Mouse (Mus musculus) fat pad, adult 2 months (tissue): ENCODE measurements around the gene Lamb3.

Experiments used
- DNase-seq: peaks from one replicate; pipeline ENCODE4 v3.0.0-alpha.2; 2011; ENCODE audit warnings: low read depth, low spot score; ENCODE audit errors: extremely low read depth

The Lamb3 gene

GRCm38 (mm10) chr1:193200640-193201382 is 6.7 kb upstream of the Lamb3 start:
- DNase-seq: no peak

- no peak for DNase-seq
Measured at GRCm38 (mm10) chr1:193201383-193201778, 6.1 kb upstream of the Lamb3 start, which contains the start of gene Traf3ip3. Traf3ip3 (minus strand) TSS chr1:193201703.

- DNase-seq: no peak
Measured at GRCm38 (mm10) chr1:193203821-193204220, 3.7 kb upstream of the Lamb3 start.

- DNase-seq: no peak
Measured at GRCm38 (mm10) chr1:193205431-193205830, 2.1 kb upstream of the Lamb3 start.

DNA sequence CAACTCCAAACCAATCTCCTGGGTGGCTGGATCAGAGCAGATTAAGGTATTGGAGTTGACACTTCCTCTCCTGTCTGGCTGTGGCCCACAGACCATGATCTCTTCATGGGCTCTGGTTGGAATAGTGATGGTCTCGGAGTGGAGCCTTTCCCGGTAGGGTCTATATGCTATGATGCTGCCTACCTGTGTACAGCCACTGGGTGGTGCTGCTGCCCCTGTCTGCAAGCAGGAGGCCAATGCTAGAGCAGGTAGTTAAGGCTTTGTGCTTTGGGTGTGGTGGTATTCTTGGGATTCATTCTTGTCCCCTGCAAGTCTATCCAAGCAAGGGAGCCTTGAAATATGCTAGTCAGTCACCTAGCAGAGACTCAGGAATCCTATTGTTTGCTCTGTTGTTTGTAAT is 679 bp downstream of the Lamb3 start:
- no peak for DNase-seq

DNA sequence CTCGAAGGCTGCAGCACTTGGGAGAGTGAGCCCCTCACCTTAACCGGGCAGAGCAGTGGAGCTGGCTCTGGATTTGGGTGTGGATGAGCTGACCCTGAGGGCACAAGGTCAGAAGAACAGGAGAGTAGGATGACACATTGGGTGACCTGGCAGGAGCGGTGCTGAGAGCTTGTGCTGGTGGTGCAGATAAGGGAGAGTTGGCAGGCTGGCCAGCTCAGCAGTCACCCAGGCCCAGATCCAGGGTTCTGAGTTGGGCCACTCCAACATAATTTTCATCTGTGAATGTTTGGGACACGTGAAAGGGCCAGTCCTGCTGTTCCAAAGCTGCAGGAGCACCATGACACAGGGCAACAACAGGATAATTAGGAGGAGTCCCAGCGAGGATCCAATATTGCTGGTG is 3.9 kb downstream of the Lamb3 start:
- DNase-seq: no peak

- DNase-seq: no peak
Measured at GRCm38 (mm10) chr1:193214053-193214452, 6.6 kb downstream of the Lamb3 start.

DNA sequence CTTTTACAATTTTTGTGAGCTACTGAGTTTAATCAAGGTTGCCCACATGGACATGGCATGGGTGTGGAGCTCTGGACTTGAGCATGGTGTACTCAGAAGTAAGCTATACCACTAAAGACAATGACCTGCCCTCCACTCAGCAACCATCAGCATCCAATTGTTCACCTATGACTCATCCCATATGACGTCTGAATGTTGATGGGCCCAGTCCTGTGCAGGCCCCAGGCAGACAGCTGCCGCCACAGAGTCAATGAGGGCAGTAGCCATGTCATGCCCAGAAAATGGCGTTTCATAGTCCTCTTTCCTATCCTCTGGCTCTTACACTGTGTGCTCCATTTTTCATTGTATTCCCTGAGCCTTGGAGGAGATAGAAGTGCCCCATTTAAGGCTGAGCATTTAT is 8.5 kb downstream of the Lamb3 start:
- no peak for DNase-seq

DNA sequence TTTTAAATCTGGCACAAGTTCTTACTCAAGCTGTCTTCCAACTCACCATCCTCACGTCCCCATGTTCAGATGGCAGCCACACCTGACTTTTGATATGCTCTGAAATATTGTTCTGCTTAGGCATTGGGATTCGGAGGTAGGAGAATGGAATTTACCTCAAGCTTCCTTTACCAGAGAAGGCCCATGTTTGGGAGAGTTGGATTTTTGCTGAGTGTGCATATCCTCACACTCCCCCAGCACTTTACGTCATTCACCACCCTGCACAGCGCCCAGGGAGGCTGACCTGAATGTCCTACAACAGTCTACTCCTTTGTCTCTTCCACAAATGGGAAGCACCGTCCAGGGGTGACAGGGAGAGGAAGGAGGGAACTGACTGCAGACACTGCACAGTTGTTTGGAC is 12.9 kb downstream of the Lamb3 start:
- DNase-seq: no peak

DNA sequence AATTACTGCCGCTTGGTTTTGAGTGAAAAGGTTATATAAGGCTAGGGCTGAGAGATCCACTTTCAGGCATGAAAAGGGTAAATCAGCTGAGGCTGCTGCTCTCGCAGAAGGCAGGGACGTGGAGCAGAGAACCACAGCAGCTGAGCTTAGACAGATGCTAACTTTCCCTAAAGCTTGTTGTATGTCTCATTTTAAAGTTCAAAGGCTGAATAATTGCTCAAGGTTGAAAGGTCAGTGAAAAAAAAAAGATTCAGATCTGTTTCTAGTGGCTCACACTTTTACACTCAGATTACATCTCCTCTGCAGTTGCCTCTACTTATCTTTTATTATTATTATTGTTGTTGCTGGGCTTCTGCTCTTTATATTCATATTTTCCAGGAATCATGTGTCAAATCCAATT is 18.0 kb downstream of the Lamb3 start:
- no peak for DNase-seq

DNA sequence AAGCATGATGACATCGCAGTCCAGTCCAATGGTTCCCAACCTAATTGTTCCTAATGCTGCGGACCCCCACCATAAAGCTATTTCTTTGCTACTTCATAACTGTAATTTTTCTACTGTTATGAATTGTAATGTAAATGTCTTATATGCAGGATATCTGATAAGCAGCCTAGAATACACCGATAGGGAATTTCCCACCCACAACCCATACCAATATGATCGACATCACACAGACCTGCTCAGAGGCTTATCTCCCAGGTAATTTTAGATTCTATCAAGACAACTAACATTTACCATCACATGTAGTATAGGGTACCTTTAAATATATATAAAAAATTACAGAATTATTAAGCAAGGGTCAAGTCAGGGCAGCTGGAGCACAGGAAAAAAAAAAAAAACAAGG is 18.6 kb downstream of the Lamb3 start:
- DNase-seq: no peak

DNA sequence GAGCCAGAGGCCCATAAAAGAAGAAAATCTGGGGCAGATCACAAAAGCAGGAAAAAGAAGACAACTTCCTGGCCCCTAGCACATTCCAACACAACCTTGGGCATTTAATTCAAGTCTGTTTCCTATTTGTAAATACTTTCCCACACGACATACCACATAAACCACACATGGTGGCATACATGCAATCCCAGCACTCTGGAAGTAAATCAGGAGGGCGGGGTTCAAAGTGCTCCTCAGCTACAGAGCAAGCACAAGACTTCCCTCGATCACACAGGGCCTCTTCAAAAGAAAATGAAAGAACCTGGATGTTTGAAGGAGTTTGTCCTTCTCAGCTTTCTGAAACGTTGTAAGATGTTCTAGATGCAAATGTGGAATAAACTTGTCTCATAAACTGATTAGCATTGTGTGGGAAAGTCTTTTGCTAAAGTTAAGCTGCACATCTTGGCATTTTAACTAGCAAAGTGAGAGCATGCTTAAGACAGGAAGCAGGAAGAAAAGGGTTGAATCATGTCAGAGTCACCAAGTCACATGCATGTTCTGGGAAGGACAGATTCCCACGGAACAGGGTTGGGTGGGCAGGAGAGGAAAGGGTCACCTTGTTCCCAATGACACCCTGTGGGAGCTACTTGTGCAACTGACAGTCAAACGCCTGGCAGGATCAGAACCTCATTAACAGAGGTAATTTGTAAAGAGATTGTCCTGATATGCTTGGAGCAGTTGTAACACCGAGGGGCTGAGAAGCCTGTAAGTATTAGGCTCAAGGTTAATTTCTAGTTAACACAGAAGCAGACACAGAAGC is 19.4 kb downstream of the Lamb3 start:
- DNase-seq: peak; percentile 83

- DNase-seq: no peak
Measured at GRCm38 (mm10) chr1:193227537-193227936, 20.0 kb downstream of the Lamb3 start.

DNA sequence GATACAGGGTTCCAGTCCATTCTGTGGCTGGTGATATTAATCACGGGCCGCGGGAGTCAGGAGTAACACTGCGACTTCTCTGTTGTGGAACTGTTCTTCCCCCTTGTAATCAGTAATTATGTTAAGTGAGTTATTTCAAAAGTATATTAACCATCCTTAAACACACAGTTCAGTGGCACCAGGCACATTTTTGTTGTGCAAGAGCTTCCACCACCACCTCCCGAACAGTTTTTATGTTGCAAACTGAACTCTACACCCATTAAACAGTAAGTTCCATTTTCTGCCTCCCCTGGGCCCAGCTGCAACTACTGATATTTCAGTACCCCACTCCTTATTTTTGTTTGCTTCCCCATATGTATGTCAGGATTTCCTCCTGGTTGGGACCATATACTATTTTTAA is 22.1 kb downstream of the Lamb3 start:
- no peak for DNase-seq

DNA sequence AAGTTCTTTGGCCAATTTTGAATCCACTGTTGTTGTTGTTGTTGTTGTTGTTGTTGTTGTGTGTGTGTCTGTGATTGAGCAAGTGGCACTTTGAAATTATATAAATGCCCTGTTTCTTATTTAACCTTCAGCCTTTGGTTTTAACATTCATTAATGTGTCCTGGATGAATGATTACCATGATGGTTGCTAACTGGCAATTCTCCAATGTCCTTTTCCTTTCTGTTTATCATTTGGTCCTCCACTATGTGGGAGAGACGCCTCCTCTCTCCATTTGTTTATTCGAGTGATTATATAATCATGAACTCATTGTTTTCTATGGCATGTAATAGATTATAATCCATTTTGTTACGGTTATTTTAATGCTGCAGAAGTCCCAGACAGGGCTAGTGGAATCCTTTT is 23.0 kb downstream of the Lamb3 start:
- DNase-seq: no peak

GRCm38 (mm10) chr1:193230935-193231334 is 23.4 kb downstream of the Lamb3 start:
- DNase-seq: no peak

GRCm38 (mm10) chr1:193232732-193233131 is 25.2 kb downstream of the Lamb3 start:
- DNase-seq: no peak

DNA sequence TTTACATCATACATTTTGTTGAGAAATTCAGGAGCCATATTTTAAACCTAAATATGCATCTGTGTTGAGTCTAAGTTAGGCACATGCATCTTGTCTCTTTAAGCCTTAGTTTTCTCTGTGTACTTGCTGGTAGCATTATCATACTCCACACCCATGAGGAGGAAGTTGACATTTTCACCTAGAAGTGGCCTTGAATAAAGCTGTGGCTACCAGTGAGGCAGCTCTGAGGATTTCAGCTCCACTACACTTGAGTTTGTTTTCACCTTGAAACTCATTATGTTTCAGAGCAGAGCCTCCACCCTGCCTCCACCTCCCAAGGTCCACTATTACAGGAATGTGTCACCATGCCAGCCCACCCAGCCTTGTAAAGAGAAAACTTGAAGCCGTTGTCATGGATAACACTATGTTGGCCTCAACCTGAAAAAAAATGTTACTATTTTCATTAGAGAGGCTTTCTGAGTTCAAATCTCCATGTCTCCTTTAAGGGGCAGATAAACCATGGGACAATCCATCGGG is 26.7 kb downstream of the Lamb3 start:
- no peak for DNase-seq

DNA sequence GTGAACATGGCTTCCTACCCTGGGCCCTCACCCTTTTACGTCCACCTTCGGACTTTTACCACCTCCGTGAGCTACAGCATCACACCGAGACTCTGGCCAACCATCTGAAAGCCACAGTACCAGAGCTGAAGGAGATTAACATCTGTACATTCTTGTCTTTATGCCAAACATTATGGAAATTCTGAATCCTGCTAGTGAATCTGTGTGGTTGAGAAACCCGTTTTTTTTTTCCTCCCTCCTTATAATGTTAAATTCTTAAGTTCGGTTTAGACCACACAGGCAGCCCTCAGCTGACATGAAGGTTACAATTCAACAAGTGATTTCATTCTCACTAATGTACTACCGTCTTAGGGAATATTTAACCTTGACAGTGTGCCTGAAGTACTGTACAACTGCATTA is 27.4 kb downstream of the Lamb3 start:
- DNase-seq: no peak

- no peak for DNase-seq
Measured at GRCm38 (mm10) chr1:193238426-193238825, 30.9 kb downstream of the Lamb3 start.

DNA sequence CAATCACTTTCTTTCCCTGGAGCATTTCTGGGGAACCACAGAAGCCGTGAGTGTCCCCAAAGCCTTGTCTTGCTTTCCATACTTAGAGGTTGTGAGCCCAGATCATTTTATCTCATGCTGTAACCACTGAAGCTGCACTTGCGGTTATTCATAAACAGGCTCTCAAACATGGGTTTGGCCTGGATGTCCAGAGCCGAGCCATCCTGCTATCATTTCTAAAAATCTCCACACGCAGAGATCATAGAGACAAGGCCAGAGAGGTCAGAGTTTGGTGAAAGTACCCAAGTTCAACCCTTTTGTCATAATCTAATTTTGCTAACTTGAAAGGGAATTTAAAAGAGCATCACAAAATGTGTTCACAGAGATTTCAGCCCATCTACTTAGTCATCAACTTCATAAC is 33.9 kb downstream of the Lamb3 start:
- no peak for DNase-seq

DNA sequence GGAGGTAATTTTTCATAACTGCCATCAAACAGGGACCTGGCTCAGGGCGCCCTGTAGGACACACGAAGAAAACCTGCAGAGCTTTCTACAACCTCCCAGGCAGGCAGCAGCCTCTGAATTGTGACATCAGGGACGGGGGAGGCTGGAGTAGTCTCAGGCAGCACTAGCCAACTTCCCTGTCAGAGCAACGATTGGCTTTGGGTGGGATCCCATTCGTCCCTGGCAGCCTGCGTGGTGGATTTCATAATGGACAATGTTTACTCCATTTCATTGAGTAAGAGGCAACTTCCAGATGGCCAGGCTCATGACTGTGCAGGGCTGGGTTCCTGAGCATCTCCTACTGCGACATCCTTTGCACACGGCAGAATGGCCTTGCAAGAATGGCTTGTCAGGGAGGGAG is 34.7 kb downstream of the Lamb3 start:
- DNase-seq: peak; percentile 82
